Mouse (Mus musculus) kidney, adult 2 months (tissue): ENCODE measurements around the gene Prss43.

ENCODE experiments used
- CTCF ChIP-seq: fragments of 200-500 bp; conservative IDR thresholded peaks from 2 replicates; pipeline ENCODE4 v1.5.1; 2011; ENCODE audit warnings: low read depth, mild to moderate bottlenecking, control low read depth, low read length, moderate library complexity, mixed read lengths; ENCODE audit not compliant: insufficient read depth, insufficient read length
- POLR2A ChIP-seq: fragments of 200-500 bp; IDR thresholded peaks from one replicate; pipeline ENCODE4 v1.6.1; 2011; ENCODE audit warnings: low read depth, low read length, control low read depth

- no peak for TF ChIP-seq POLR2A
- no peak for TF ChIP-seq CTCF
Measured at GRCm38 (mm10) chr9:110810051-110810450, 16.4 kb upstream of the Prss43 start.
